In genomic region chr17:43135398-43136265, GRCm38 (mm10) we compare ENCODE assay signal across 14 mouse cellular contexts.
DNase-seq lines count a peak whose midpoint lies in the region; ATAC-seq lines count a peak whose summit lies in the region.
"Had no signal": no experiment of that assay in that cellular context is flagged by ENCODE, and none has a peak within 500 bp of the region (broad histone marks: within the 10 kb centered on the region; RNA-seq: fewer than 3 reads in every experiment).

No protein-coding gene starts in this region.

- 0 out of 2 replicates have a peak overlapping the region, but pooled peaks have one; percentile 14 for H3K27ac ChIP-seq in kidney, embryonic 15.5 days
- no peak overlapping the region for H3K27ac ChIP-seq in neural tube, embryonic 12.5 days
- H3K27ac ChIP-seq in stomach, embryonic 16.5 days (ENCODE audit: low read length): peak overlapping the region; percentile 8
- H3K27ac ChIP-seq: embryonic facial prominence, embryonic 12.5 days; heart, embryonic 15.5 days; left cerebral cortex, adult 2 months; limb, embryonic 15.5 days had no signal

- H3K9me3 ChIP-seq in kidney, embryonic 15.5 days (replicated peaks): no peaks in the 10 kb centered on the region
- H3K9me3 ChIP-seq in neural tube, embryonic 12.5 days: no peaks in the 10 kb centered on the region
- no peaks in the 10 kb centered on the region for H3K9me3 ChIP-seq in stomach, embryonic 16.5 days (replicated peaks; ENCODE audit: control insufficient read depth, low read length)
- H3K9me3 ChIP-seq: embryonic facial prominence, embryonic 12.5 days; heart, embryonic 15.5 days; limb, embryonic 15.5 days had no signal

- DNase-seq in cerebellum, adult 9-11 months: peak; percentile 9
- no peak for DNase-seq in cerebellum, adult 8-10 months
- no peak for DNase-seq in kidney, postnatal 14 days
- DNase-seq in neural tube, embryonic 10.5 days (ENCODE audit: extremely low spot score, low spot score): no peak
- DNase-seq in gastrocnemius, postnatal 4 days (ENCODE audit: low spot score in 2 of 2): no peak
- DNase-seq: cerebellum, adult 9-10 months; thymus, adult 18-20 months had no signal

- H3K36me3 ChIP-seq in kidney, embryonic 15.5 days: no peaks in the 10 kb centered on the region
- H3K36me3 ChIP-seq in neural tube, embryonic 12.5 days: no peaks in the 10 kb centered on the region
- no peaks in the 10 kb centered on the region for H3K36me3 ChIP-seq in stomach, embryonic 16.5 days (ENCODE audit: control insufficient read depth, insufficient read depth, low read length)
- H3K36me3 ChIP-seq: embryonic facial prominence, embryonic 12.5 days; heart, embryonic 15.5 days; limb, embryonic 15.5 days had no signal

- no peak overlapping the region for H3K4me2 ChIP-seq in kidney, embryonic 15.5 days
- H3K4me2 ChIP-seq in neural tube, embryonic 12.5 days (replicated peaks): no peak overlapping the region
- no peak overlapping the region for H3K4me2 ChIP-seq in stomach, embryonic 16.5 days (ENCODE audit: low read depth, low read length)
- H3K4me2 ChIP-seq: embryonic facial prominence, embryonic 12.5 days; heart, embryonic 15.5 days; limb, embryonic 15.5 days had no signal

- ATAC-seq in kidney, embryonic 15.5 days (replicated peaks; ENCODE audit: low FRiP score): no peak
- ATAC-seq in neural tube, embryonic 12.5 days (ENCODE audit: low FRiP score, low read depth): 0 out of 2 replicates have a peak, but pooled peaks have one; percentile 29
- ATAC-seq in stomach, embryonic 16.5 days (ENCODE audit: insufficient read depth, low FRiP score): peak; percentile 31; the same call in 1 of the 2 replicates

- WGBS in kidney, embryonic 15.5 days: 50% methylated on average over 7 of the region's 7 CpGs
- 32% methylated on average over 7 of the region's 7 CpGs for WGBS in neural tube, embryonic 12.5 days
- 50% methylated on average over 7 of the region's 7 CpGs for WGBS in stomach, embryonic 16.5 days

- no peak overlapping the region for H3K9ac ChIP-seq in kidney, embryonic 15.5 days
- no peak overlapping the region for H3K9ac ChIP-seq in neural tube, embryonic 12.5 days
- H3K9ac ChIP-seq in stomach, embryonic 16.5 days (ENCODE audit: low read length): no peak overlapping the region
- H3K9ac ChIP-seq: embryonic facial prominence, embryonic 12.5 days; heart, embryonic 15.5 days; limb, embryonic 15.5 days had no signal

- H3K27me3 ChIP-seq in kidney, embryonic 15.5 days: no peaks in the 10 kb centered on the region
- H3K27me3 ChIP-seq in neural tube, embryonic 12.5 days (replicated peaks): no peaks in the 10 kb centered on the region
- no peaks in the 10 kb centered on the region for H3K27me3 ChIP-seq in stomach, embryonic 16.5 days (ENCODE audit: control insufficient read depth, insufficient read depth, low read length)
- H3K27me3 ChIP-seq: embryonic facial prominence, embryonic 12.5 days; heart, embryonic 15.5 days; limb, embryonic 15.5 days had no signal

- peaks cover 7% of the 10 kb centered on the region; the same call in 1 of the 2 replicates for H3K4me1 ChIP-seq in kidney, embryonic 15.5 days
- H3K4me1 ChIP-seq in neural tube, embryonic 12.5 days: no peaks in the 10 kb centered on the region
- peaks cover 3% of the 10 kb centered on the region; the same call in 1 of the 2 replicates for H3K4me1 ChIP-seq in stomach, embryonic 16.5 days (ENCODE audit: control insufficient read depth, insufficient read depth, low read length)
- H3K4me1 ChIP-seq: embryonic facial prominence, embryonic 12.5 days; heart, embryonic 15.5 days had no signal

- no peak overlapping the region for H3K4me3 ChIP-seq in kidney, embryonic 15.5 days (replicated peaks)
- no peak overlapping the region for H3K4me3 ChIP-seq in neural tube, embryonic 12.5 days
- H3K4me3 ChIP-seq in stomach, embryonic 16.5 days (replicated peaks; ENCODE audit: low read length): no peak overlapping the region
- H3K4me3 ChIP-seq: embryonic facial prominence, embryonic 12.5 days; heart, embryonic 15.5 days; left cerebral cortex, adult 2 months; limb, embryonic 15.5 days had no signal
